Mouse (Mus musculus) left cerebral cortex, adult 11 months (tissue): ENCODE measurements around the gene Sh3glb1.
A peak's percentile ranks its signal among the peaks of the same experiment; 100 is the strongest.
"Not testable (repeated sequence)": the region's sequence is repeated elsewhere in the genome, so short reads cannot be mapped to it uniquely, and the experiment has no call there.

ENCODE experiments used
- DNase-seq: peaks from one replicate; pipeline ENCODE4 v3.0.0; 2022; ENCODE audit warnings: low spot score

Gene Sh3glb1

DNA sequence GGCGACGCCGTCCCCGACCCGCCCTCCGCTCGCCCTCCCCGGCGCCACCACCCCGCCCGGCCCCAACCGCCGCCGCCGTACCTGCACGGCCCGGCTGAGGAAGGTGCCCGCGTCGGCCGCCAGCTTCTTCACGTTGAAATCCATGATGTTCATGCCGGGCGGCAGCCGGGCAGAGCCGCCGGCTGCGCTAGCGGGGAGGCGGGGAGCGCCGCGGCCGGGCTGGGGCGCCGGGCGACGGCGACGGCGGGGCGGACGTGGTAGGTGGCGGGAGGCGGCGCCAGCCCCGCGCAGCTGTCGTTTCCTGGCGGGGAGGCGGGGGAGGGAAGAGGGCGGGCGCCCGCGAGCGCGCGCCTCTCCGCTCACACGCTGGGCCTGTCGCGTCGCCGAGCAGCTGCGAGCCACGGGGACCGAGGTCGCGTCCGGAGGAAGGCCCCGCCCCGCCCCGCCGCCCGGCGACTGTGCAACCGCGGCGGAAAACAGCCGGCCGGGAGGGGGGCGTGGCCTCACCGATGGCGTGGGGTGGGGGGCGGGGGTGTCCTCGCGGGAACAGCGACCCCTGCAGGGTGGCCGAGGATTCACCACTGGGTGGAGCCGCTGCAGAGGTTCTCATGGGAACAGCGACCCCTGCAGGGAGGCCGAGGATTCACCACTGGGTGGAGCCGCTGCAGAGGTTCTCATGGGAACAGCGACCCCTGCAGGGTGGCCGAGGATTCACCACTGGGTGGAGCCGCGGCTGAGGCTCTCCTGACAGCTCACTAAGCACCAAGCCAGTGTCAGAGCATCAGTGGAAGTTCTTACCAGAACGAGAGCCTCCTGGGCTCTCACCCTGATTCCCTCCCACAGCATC lies at the start of gene Sh3glb1:
Sh3glb1 (minus strand) TSS at position 435 of the 847 bp plus-strand sequence.
- peak; percentile 87 for DNase-seq

DNA sequence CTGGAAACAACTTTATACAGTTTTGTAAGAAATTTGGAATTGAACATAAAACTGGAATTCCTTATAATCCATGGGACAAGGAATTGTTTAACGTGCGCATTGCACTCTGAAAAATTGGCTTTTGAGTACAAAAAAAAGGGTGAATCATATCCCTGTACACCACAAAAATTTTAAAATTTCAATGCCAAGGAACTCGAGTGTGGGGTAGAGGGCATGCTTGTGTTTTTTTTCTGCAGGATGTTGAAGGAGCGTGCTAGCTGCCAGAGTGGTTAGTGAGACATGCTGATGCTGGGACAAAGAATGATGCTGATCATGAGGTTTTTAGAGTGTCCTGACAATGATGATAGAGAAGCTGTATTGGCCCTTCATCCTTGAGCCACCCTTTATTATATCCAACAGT lies 45.0 kb upstream of the Sh3glb1 start:
- DNase-seq: no peak

DNA sequence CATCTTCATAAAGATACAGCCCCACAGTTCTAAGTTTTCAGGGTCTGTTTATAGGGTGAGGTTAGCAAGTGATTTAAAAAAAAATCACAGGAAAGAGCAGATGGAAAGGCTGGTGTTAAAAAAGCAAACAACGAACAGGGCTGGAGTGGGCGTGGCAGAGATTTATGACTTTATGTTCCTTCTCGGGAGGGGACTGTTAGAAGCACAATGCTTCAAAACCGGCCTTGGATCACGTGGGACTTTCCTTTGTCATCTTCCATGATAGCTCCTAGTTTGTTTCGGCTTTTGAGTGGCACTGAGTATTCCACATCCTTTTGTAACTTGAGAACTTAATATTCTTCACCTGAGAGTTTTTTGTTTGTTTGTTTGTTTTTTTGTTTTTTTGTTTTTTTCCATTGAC lies 41.3 kb upstream of the Sh3glb1 start:
- no peak for DNase-seq

DNA sequence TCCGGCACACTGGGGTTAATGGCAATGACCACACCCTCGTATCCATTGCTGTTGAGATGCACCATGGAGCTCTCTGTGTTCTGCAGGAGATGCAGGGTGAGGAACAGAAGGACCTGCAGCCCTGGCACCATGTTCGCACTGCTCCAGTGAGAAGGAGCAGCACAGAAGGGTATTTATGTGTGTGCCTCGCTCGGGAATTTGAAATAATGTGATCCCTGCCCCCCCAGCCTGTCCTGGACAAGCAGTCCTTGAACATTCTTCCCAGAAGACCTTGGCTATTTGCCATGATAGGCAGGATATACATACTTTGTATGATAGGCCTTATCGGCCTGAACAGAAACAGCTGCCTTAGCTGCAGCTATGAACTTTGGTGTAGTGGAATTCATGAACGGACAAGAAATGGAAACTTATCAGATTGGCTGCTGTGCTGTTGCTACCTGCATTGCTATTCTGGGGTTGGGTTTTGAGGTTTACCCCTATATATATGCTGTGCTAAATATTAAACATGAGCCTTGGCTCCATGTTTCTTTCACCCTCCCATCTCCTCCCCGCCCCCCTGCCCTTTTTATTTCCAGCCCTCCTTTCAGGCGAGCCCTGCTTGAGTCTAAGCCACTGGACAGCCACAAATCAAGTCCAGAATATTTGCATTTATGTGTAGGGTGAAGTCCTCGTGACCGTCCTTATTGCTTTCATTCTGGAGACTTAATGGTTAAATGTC lies 40.6 kb upstream of the Sh3glb1 start, which contains the start of gene Clca3a1:
Clca3a1 (minus strand) TSS at position 386 of the 718 bp plus-strand sequence.
- no peak for DNase-seq

DNA sequence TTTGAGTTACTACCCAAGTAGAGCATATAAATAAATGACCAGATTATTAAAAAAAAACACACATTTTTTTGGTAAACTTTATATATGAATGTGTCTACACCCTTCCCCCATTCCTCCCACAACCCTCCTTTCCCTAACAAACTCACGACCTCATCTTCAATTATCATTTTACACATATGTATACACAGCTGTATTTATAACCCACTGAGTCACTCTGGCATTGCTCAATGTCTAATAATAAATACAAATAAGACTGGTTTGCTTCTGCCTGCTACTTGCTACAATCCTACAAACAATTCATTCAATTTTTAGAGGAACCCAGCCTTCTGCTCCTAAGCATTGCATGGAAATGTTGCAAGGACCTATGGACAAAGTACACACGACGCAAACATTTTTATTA lies 39.6 kb upstream of the Sh3glb1 start:
- no peak for DNase-seq

DNA sequence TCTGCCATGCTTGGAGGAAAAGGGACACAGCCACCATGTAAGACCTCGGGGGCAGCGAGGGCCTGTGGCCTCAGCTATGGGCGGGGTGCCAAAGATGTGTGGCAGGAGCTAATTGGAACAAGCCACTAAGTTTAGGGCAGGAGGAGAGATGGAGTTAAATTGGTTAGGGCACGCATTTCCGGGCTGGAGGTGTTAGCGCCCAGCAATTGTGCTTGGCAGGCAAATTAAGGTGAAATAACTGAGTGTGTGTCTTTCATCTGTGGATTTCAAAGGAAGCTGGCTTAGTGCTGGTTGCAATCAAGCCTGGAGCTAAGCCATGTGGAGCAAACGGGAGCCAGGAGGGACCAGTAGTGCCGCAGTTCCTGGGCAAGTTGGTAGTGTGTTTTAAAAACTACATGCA lies 36.0 kb upstream of the Sh3glb1 start:
- not testable (repeated sequence) for DNase-seq

DNA sequence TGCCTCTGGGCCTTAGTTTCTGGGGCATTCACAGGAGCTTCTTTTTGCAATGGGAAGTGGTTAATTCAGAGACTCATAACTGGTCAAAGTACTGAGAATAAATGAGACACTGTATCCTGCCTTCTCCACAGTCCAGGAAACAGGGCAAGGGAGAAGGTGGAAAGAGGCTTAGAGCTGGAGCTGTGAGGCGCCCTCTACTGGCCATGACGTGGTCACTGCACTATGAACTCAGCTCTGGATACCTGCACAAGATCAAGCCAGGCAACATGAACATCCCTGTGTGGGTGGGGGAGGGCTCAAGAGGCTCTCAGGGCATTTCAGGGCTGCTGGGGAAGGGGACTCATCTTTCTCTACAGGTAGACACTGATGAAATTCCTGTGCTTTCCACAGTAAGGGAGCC lies 33.0 kb upstream of the Sh3glb1 start:
- no peak for DNase-seq

DNA sequence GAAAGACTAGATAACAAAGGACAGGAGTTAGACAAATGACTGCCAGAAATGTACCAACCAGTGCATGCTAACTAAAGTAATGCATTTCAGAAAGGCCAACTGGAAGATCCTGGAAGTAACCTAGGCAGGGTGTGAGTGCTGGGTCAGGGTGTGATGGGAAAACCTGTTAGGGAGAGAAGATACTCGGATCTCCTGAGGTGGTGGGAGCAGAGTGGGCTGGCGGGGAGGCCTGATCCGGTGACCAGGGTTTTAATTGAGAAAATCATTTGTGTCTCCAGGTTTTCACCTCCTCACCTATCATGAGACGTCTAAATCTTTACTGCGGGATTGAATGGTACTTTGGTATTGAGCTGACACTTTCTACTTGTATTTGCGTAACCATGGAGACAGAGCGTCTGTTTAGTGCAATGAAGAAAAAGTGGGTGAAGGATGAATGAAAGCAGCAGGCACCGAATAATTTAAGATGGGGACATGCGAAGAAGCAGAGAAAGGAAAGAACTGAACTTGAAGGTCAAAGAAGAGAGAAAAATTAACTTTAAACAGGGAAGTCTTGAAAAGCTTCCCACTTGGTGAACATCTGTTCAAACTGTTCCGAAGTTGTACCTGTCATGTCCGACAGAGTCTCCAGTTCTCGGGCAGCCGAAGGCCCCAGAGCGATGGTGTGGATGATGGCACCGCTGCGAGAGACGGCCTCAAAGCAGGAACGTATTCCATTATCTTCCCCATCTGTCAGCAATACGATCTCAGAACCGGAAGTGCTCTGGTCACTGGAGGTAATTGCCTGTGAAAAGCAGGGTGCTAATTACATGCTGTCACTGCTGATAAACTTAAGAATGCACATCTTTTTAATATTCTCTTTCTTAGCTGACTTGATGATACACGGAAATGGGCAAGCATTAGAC lies 29.2 kb upstream of the Sh3glb1 start:
- not testable (repeated sequence) for DNase-seq

DNA sequence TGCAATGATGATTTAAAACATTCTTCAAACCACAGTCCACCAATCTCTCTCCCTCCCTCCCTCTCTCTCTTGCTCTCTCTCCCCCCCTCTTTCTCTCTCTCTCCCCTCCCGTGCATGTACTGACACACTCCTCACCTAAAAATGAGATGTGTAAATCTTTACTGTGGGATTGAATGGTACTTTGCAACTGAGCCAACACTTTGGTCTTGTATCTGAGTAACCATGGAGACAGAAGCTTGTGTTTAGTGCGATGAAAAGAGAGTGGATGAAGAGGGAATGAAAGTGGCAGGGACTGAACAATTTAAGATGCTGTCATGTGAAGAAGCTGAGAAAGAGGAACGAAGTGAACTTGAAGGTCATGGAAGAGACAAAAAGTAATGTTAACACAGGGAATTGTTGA lies 27.6 kb upstream of the Sh3glb1 start:
- not testable (repeated sequence) for DNase-seq

DNA sequence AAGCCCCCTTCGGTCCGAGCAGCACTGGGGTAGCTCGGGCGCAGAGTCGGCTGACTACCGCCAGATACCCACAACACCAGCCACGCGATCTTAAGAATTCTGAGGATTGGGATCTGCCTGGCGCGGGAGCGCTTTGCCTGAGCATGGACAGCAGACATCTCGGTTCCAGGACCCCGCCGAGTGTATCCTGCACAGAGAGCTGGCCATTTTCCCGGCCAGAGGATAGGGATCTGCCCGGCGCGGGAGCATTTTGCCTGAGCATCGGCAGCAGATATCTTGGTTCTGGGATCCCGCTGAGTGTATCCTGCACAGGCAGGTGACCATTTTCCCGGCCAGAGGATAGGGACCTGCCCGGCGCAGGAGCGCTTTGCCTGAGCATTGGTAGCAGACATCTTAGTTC lies 18.3 kb upstream of the Sh3glb1 start:
- not testable (repeated sequence) for DNase-seq

DNA sequence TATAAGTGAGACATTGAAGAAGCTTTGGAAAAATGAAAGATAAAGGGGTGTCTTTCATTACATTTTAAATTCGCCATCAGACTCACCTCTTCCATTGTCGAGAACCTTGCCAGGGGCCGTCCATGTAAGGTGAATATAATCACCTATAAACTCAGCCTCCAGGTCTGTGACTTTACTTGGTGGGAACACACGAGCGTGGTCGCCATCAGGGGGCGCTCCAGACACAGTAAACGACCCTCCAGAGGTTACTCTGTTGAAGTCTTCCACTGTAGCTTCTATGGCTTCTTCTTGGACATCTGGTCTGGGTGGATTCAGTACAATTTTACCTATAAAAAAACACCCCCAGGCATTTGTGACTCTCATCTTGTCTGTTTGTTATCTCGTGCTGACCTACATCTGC lies 16.7 kb upstream of the Sh3glb1 start:
- no peak for DNase-seq

DNA sequence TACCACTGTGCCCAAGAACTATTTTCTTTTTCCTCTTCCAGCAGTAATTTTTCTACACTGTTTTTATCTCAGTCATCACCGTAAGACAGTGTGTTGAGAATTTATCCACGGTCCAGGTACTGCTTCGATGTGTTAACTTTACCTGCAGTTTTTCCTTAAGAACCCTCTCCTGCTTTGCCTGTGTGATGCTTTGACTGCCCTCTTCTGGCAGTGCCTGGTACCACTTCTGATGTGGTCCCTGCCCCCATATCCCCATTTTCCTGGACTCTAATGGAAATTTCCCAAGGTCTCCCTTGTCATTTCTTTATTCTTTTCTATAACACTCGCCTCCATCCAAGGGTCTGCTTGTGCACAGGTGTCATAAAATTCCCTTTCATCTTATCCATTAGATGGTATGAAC lies 3.3 kb upstream of the Sh3glb1 start:
- peak; percentile 54 for DNase-seq

DNA sequence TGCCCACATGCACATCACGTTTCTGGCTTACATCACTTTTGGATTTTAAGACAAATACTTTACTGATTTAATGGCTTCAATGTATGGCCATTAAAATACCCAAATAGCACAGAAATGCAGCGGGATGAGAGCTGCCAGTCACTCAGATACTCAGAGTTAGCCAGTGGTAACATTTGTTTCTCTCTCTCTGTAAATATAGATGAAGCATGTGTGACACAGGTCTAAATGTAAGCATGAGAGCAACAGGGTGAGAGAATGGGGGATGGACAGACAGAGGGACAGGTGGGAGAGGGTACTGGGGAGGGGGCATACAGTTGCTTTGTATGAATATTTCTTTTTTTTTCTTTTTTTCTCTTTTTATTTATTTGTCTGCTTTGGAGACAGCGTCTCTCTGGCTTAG lies 2.4 kb upstream of the Sh3glb1 start:
- DNase-seq: not testable (repeated sequence)

DNA sequence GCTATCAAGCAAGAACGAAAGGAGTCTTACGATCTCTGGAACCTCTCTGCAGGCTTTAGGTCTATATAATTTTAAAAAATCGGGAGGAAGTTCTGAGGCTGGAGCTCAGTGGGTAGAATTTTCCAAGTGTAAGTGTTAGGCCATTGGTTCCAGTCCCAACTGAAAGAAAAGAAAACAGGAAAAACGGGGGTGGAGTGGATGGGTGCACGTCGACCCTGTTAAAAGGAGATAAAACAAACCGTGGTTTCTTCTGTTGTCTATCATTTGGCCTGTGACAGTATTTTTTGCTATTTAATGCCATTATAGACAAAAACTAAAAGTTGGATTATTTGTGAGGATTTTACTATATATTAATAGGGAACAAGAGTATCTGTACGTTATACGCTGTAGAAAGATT lies 1.7 kb upstream of the Sh3glb1 start:
- no peak for DNase-seq

DNA sequence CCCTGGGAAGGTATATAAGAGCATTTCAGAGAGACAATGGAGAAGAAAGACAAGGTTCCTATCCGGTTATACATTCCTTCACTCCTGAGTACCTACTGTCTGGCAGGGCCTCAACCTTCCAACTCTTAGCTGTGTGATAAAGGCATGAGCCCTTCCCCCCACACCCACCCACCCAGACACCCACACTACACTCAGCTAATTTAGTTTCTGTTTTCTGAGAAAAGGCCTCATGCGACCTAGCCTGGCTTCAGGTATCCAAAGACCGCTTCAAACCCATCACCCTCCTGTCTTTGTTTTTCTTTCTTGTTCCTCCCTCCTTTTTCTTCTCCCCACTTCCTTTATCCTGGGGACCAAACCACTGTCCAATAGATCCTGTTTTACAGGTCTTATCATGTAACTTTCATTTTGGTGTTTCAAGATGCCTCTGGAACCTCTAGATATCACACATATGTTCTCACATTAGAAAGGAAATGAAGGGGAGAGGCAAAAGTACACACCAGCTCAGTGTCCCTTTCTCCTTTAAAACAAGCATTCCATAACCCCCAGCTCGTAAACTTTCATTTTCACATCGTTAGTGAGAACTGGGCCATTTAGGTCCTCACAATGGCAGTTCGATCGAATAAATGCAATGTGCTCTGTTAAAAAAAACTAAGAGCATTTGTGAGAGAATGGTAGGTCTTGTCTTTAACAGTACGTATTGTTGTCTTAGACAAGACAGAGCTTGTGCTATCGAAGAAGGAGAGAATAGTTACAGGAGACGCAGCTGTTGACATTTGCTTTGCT lies 1.1 kb upstream of the Sh3glb1 start:
- no peak for DNase-seq

DNA sequence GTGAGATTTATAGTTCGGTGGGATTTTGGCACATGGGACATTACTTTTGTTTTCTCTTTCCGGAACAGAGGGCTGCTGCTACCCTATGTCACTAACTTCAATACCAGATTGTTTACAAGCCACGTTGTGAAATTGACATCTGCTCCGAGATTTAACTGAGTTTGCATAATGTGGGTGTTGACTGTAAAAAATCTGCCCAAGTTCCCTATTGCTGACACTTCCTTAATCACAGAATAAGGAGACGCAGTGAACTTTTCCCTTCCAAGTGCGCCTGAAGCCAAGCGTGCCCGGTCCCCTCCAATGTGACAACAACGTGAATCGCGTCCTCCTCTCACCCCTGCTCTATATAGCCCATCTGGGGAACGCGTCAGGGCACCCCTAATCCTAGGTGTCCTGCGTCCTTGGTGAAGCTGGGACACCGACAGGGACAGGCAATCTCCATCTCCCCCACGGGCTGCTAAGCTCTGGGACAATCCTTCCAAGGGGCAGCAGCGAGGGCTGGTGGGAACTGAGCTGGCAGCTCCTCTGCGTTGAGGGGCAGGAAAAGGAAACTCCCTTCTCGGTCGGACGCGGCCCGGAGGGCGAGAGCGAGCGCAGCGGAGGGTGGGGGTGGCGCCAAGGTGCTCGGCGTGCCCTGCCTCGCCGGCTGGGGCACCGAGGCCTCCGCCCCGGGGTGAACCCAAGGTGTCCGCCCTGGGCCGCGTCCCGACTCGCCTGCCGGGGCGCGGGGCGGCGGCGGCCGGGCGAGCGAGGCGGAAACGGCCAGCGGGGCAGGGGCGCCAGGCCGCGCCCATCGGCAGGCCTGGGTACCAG lies 841 bp downstream of the Sh3glb1 start:
- DNase-seq: peak; percentile 35

DNA sequence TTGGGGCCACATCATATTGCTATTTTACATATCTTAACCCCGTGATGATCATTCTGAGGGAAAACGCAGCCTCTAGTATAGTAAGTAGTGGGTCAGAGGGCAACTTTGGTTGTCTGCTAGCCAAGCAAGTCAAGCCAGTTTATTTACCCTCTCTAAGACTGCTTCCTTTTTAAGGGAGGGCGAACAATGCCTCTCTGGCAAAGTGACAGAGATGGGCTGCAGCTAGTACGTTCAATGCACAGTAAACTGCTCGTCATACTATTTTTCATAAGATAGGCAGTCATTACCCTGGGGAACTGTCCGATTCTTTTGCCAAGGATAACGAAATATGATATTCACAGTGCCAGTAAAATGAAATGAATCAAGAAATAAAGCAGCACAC lies 1.4 kb downstream of the Sh3glb1 start:
- no peak for DNase-seq

DNA sequence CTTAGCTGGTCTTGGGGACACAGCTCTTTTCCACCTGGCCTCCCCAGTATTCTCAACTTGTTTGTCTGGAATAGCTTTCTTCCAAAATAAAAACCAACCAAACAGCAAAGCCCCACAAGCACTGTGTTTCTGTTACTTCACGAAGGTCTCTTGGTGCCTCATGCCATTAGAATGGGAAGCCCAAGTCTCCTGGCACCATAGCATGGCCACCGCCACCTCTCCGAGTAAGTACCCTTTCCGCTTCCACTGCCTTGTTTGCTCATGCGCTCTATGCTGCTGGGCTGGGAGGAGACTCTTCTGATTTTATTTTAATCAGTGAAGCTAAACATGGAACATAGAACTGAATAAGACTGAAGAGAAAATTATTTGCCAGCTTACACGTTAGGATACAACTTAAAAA lies 2.3 kb downstream of the Sh3glb1 start:
- no peak for DNase-seq

DNA sequence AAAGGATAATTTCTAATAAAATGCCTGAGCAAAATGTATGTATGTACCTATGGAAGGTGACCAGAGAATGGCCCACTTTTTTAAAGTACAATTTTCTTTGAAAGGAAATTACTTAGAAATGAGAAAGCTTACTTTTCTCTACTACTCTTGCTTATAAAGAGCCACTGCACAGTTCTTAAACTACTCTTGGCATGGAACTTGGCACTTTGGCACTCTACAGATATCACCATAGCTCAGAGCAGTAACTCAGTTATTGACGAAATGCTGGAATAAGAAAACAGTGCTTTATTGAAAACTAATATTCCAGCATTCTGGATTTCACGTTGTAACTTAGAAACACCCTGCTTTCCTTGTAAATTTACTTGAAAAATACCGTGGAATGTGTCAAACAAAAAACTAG lies 3.0 kb downstream of the Sh3glb1 start:
- DNase-seq: no peak

DNA sequence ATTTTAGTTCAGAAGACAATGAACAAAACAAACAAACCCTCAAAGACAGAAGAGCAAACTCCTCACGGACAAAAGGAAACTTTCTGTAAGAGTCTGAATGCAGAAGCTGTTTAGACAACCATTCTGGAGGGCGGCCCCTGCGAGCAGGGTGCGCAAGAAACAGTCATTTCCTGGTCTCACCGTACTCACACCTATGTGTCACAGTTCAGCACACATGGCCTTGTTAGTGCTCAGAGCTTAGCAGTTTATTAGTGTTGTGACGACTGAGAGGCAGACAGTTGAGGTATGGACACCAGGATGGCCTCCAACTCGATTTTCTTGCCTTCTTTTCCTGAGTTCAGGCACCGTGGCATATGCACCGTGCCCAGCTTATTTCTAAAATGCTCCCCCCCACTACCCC lies 4.2 kb downstream of the Sh3glb1 start:
- no peak for DNase-seq

DNA sequence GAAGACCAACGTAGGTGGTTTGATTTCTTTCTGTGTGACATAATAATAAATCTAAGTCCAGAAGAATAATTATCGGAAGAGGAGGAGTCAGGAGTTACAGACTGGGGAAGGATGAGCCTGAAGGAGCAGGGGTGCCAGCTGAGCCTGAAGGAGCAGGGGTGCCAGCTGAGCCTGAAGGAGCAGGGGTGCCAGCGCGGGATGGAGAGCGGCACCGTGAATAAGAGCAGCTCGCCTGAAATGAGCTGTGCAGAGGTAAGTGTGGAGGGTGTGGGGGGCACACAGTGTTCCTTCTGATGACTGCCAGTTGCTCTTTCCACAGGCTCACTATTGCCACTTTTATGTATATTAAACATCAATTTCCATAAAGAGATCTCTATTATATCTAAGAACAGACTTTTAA lies 5.1 kb downstream of the Sh3glb1 start:
- DNase-seq: no peak
